Mouse (Mus musculus) skeletal muscle tissue, adult 2 months (tissue): ENCODE measurements at regions not wholly inside any gene's neighbourhood (a gene's known extent, or its start where the extent isn't known, plus 50 kb on each side); places are given as distances from the start of the nearest gene placed in this dataset.
A peak's percentile ranks its signal among the peaks of the same experiment; 100 is the strongest.

Experiments
- DNase-seq: peaks from one replicate; pipeline ENCODE4 v3.0.0-alpha.2; 2012; ENCODE audit warnings: low read depth, low spot score

- no peak for DNase-seq
These were observed 326.3 kb downstream of the Gm11361 start for GRCm38 (mm10) chr13:28583617-28584016.

- DNase-seq = no peak
These were observed 318.0 kb downstream of the Gm11361 start for GRCm38 (mm10) chr13:28575202-28575851.

GRCm38 (mm10) chr13:28573364-28573763 is 316.0 kb downstream of the Gm11361 start:
- no peak for DNase-seq

GRCm38 (mm10) chr13:28572448-28572847 is 315.1 kb downstream of the Gm11361 start:
- DNase-seq = no peak

GRCm38 (mm10) chr13:28571716-28572115 is 314.4 kb downstream of the Gm11361 start:
- DNase-seq = no peak

- DNase-seq = no peak
These were observed 306.3 kb downstream of the Gm11361 start for GRCm38 (mm10) chr13:28563585-28563984.

GRCm38 (mm10) chr13:28560081-28560480 is 302.8 kb downstream of the Gm11361 start:
- no peak for DNase-seq

GRCm38 (mm10) chr13:28557032-28557570 is 299.8 kb downstream of the Gm11361 start:
- DNase-seq = no peak

- no peak for DNase-seq
These were observed 299.1 kb downstream of the Gm11361 start for GRCm38 (mm10) chr13:28556385-28556938.

- no peak for DNase-seq
These were observed 297.0 kb downstream of the Gm11361 start for GRCm38 (mm10) chr13:28554143-28554830.

- DNase-seq = no peak
These were observed 295.8 kb downstream of the Gm11361 start for GRCm38 (mm10) chr13:28552974-28553750.

- DNase-seq = no peak
These were observed 294.2 kb downstream of the Gm11361 start for GRCm38 (mm10) chr13:28551555-28551954.

- DNase-seq = no peak
These were observed 288.5 kb downstream of the Gm11361 start for GRCm38 (mm10) chr13:28545797-28546196.

GRCm38 (mm10) chr13:28545337-28545736 is 288.0 kb downstream of the Gm11361 start:
- no peak for DNase-seq

GRCm38 (mm10) chr13:28544819-28545180 is 287.5 kb downstream of the Gm11361 start:
- DNase-seq = no peak

GRCm38 (mm10) chr13:28544003-28544818 is 286.9 kb downstream of the Gm11361 start:
- DNase-seq = no peak

GRCm38 (mm10) chr13:28541607-28542006 is 284.3 kb downstream of the Gm11361 start:
- DNase-seq = no peak

- DNase-seq = no peak
These were observed 275.8 kb downstream of the Gm11361 start for GRCm38 (mm10) chr13:28533080-28533479.

GRCm38 (mm10) chr13:28532278-28532677 is 274.9 kb downstream of the Gm11361 start:
- peak; percentile 65 for DNase-seq

- no peak for DNase-seq
These were observed 274.2 kb downstream of the Gm11361 start for GRCm38 (mm10) chr13:28531534-28531999.

GRCm38 (mm10) chr13:28530947-28531346 is 273.6 kb downstream of the Gm11361 start:
- no peak for DNase-seq
